Mouse (Mus musculus) MEL (cell line): ENCODE results near the gene Naa15. TPM values are rescaled to one million over a fixed set of nuclear protein-coding genes. Genes with fewer than 3 reads are reported as not detected.

Experiments
- DNase-seq: peaks from one replicate; pipeline ENCODE4 v3.0.0; 2011; ENCODE audit warnings: low read depth, low spot score
- H3K27ac ChIP-seq: 2 replicates; pipeline ENCODE4 v1.5.1; 2012; ENCODE audit warnings: low read depth, mild to moderate bottlenecking, control low read depth, low read length, moderate library complexity; ENCODE audit not compliant: control insufficient read depth
- H3K27me3 ChIP-seq, 2 experiments: fragments of 150-350 bp in 1 of 2; sonication (generic) in 1 of 2; 2 replicates each; pipeline ENCODE4 v1.6.1; 2012; ENCODE audit warnings: low read length in 2 of 2, mild to moderate bottlenecking in 2 of 2, improper control_type of control experiment in 1 of 2, moderate library complexity in 1 of 2; ENCODE audit not compliant: insufficient read depth in 2 of 2, control insufficient read depth in 1 of 2
- H3K36me3 ChIP-seq, 2 experiments: 2 replicates each; pipeline ENCODE4 v1.6.1; 2012 to 2014; ENCODE audit warnings: low read length in 2 of 2, improper control_type of control experiment in 1 of 2, inconsistent platforms in 1 of 2, mild to moderate bottlenecking in 1 of 2; ENCODE audit not compliant: insufficient read depth in 2 of 2, control insufficient read depth in 1 of 2
- H3K4me1 ChIP-seq, 2 experiments: fragments of 150-350 bp in 1 of 2; sonication (generic) in 1 of 2; 2 replicates each; pipeline ENCODE4 v1.6.1; 2012; ENCODE audit warnings: low read length in 2 of 2, improper control_type of control experiment in 1 of 2, mild to moderate bottlenecking in 1 of 2; ENCODE audit not compliant: insufficient read depth in 2 of 2, control insufficient read depth in 1 of 2
- H3K4me3 ChIP-seq, 2 experiments: fragments of 150-350 bp in 1 of 2; sonication (generic) in 1 of 2; 2 replicates each; pipeline ENCODE4 v1.5.1; 2012; ENCODE audit warnings: low read depth in 2 of 2, low read length in 2 of 2, mild to moderate bottlenecking in 2 of 2, moderate library complexity in 2 of 2, control low read depth in 1 of 2, improper control_type of control experiment in 1 of 2; ENCODE audit not compliant: control insufficient read depth in 1 of 2, insufficient read depth in 1 of 2
- H3K79me2 ChIP-seq: 2 replicates; pipeline ENCODE4 v1.6.1; 2012; ENCODE audit warnings: mild to moderate bottlenecking, low read length, moderate library complexity; ENCODE audit not compliant: control insufficient read depth, poor library complexity, insufficient read depth
- H3K9ac ChIP-seq: 2 replicates; pipeline ENCODE4 v1.6.1; 2012; ENCODE audit warnings: low read depth, mild to moderate bottlenecking, control low read depth, low read length, moderate library complexity; ENCODE audit not compliant: control insufficient read depth, poor library complexity, severe bottlenecking
- H3K9me3 ChIP-seq: fragments of 150-350 bp; sonication (generic); replicated peaks from 2 replicates; pipeline ENCODE4 v1.6.1; 2012; ENCODE audit warnings: mild to moderate bottlenecking, low read length, improper control_type of control experiment, moderate library complexity; ENCODE audit not compliant: insufficient read depth
- BHLHE40 ChIP-seq: IDR thresholded peaks from 2 replicates; pipeline ENCODE4 v1.6.1; 2012; ENCODE audit warnings: low read depth, mild to moderate bottlenecking, inconsistent platforms, low read length, improper control_type of control experiment, borderline replicate concordance
- CHD2 ChIP-seq: IDR thresholded peaks from 2 replicates; pipeline ENCODE4 v1.6.1; 2011; ENCODE audit warnings: low read length, improper control_type of control experiment
- CTCF ChIP-seq, 3 experiments: IDR thresholded peaks in 2 of 3; conservative IDR thresholded peaks in 1 of 3; 2 replicates each; pipeline ENCODE4 v1.5.1; 2011 to 2012; ENCODE audit warnings: low read length in 3 of 3, low read depth in 2 of 3, mild to moderate bottlenecking in 2 of 3, improper control_type of control experiment in 1 of 3, inconsistent platforms in 1 of 3, mixed read lengths in 1 of 3, moderate library complexity in 1 of 3; ENCODE audit not compliant: control insufficient read depth in 1 of 3, insufficient read depth in 1 of 3, poor library complexity in 1 of 3, severe bottlenecking in 1 of 3
- E2F4 ChIP-seq: IDR thresholded peaks from 2 replicates; pipeline ENCODE4 v1.6.1; 2011; ENCODE audit warnings: low read depth, low read length, improper control_type of control experiment, borderline replicate concordance
- ELF1 ChIP-seq: IDR thresholded peaks from 2 replicates; pipeline ENCODE4 v1.6.1; 2014; ENCODE audit warnings: low read depth, mild to moderate bottlenecking, inconsistent platforms, low read length, improper control_type of control experiment, moderate library complexity
- ETS1 ChIP-seq: IDR thresholded peaks from 2 replicates; pipeline ENCODE4 v1.6.1; 2012; ENCODE audit warnings: low read depth, mild to moderate bottlenecking, inconsistent platforms, low read length, improper control_type of control experiment, moderate library complexity
- KAT2A ChIP-seq: conservative IDR thresholded peaks from 2 replicates; pipeline ENCODE4 v1.6.1; 2012; ENCODE audit warnings: low read depth, low read length, improper control_type of control experiment, inconsistent platforms
- MAFK ChIP-seq: IDR thresholded peaks from 2 replicates; pipeline ENCODE4 v1.6.1; 2011; ENCODE audit warnings: low read depth, mild to moderate bottlenecking, low read length, improper control_type of control experiment, borderline replicate concordance
- MAX ChIP-seq: IDR thresholded peaks from 2 replicates; pipeline ENCODE4 v1.6.1; 2011; ENCODE audit warnings: low read length, improper control_type of control experiment
- MEF2A ChIP-seq: IDR thresholded peaks from 2 replicates; pipeline ENCODE4 v1.6.1; 2014; ENCODE audit warnings: low read depth, mild to moderate bottlenecking, inconsistent platforms, low read length, improper control_type of control experiment; ENCODE audit not compliant: poor library complexity, insufficient replicate concordance, severe bottlenecking; ENCODE audit errors: extremely low read depth
- MXI1 ChIP-seq: IDR thresholded peaks from 2 replicates; pipeline ENCODE4 v1.6.1; 2011; ENCODE audit warnings: mild to moderate bottlenecking, low read depth, low read length, improper control_type of control experiment
- MYC ChIP-seq: IDR thresholded peaks from 2 replicates; pipeline ENCODE4 v1.6.1; 2011; ENCODE audit warnings: low read depth, mild to moderate bottlenecking, low read length, improper control_type of control experiment, moderate library complexity
- NELFE ChIP-seq: IDR thresholded peaks from 2 replicates; pipeline ENCODE4 v1.6.1; 2011; ENCODE audit warnings: low read depth, low read length, improper control_type of control experiment
- NRF1 ChIP-seq: IDR thresholded peaks from 2 replicates; pipeline ENCODE4 v1.6.1; 2014; ENCODE audit warnings: low read depth, mild to moderate bottlenecking, inconsistent platforms, low read length, improper control_type of control experiment, moderate library complexity; ENCODE audit not compliant: poor library complexity, insufficient read depth, severe bottlenecking
- POLR2AphosphoS2 ChIP-seq: IDR thresholded peaks from 2 replicates; pipeline ENCODE4 v1.6.1; 2011; ENCODE audit warnings: low read length, improper control_type of control experiment
- RAD21 ChIP-seq: IDR thresholded peaks from 2 replicates; pipeline ENCODE4 v1.6.1; 2011; ENCODE audit warnings: mild to moderate bottlenecking, low read depth, low read length, improper control_type of control experiment
- RCOR1 ChIP-seq: IDR thresholded peaks from 2 replicates; pipeline ENCODE4 v1.6.1; 2012; ENCODE audit warnings: low read depth, mild to moderate bottlenecking, inconsistent platforms, low read length, improper control_type of control experiment
- SIN3A ChIP-seq: IDR thresholded peaks from 2 replicates; pipeline ENCODE4 v1.6.1; 2012; ENCODE audit warnings: low read length, improper control_type of control experiment, inconsistent platforms
- SMC3 ChIP-seq: IDR thresholded peaks from 2 replicates; pipeline ENCODE4 v1.6.1; 2011; ENCODE audit warnings: low read depth, low read length, improper control_type of control experiment
- TBP ChIP-seq: IDR thresholded peaks from 2 replicates; pipeline ENCODE4 v1.8.0; 2011; ENCODE audit warnings: low read depth, low read length, improper control_type of control experiment
- ZKSCAN1 ChIP-seq: IDR thresholded peaks from 2 replicates; pipeline ENCODE4 v1.6.1; 2012; ENCODE audit warnings: low read depth, mild to moderate bottlenecking, inconsistent platforms, low read length, improper control_type of control experiment, moderate library complexity
- ZMIZ1 ChIP-seq: IDR thresholded peaks from 2 replicates; pipeline ENCODE4 v1.6.1; 2012; ENCODE audit warnings: low read depth, mild to moderate bottlenecking, inconsistent platforms, low read length, improper control_type of control experiment, moderate library complexity
- ZNF384 ChIP-seq: IDR thresholded peaks from 2 replicates; pipeline ENCODE4 v1.6.1; 2012; ENCODE audit warnings: low read depth, mild to moderate bottlenecking, inconsistent platforms, low read length, improper control_type of control experiment
- polyA plus RNA-seq, 2 experiments: library from polyadenylated mRNA; stranded (reverse) in 1 of 2; unstranded in 1 of 2; fragments of >175 nt in 1 of 2; fragments of >200 nt in 1 of 2; gene quantifications; 2 replicates each; pipeline versions ENCODE4 v1.2.1 to v1.2.4; 2012; ENCODE audit warnings: low replicate concordance in 2 of 2, low read depth in 1 of 2; ENCODE audit not compliant: insufficient read length in 2 of 2, insufficient read depth in 1 of 2, missing spikeins in 1 of 2
- total RNA-seq: library from RNA; depleted of rRNA; stranded (reverse); fragments of 300-350 nt; gene quantifications from 2 replicates; pipeline ENCODE4 v1.2.3, GENCODE M21; 2012

Gene Naa15
- total and polyA plus RNA-seq, 3 experiments = 36.6 to 558 (median 61.6) TPM

DNA sequence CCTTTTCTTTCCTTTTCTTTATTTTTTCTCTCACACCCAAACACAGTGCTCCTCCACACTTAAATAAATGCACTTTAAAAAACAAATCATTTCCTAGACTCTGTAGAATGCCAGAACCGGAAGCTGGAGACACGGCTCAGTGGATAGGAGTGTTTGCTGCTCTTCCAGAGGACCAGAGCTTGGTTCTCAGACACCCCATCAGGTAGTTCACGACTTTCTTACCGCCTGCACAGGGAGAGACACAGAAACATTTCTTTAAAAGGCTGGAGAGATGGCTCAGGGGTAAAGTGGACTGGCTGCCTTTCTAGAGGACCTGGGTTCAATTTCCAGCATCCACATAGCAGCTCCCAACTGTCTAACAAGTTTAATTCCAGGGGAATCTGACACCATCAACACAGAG, 15.4 kb upstream of the Naa15 start:
- Histone ChIP-seq H3K9me3 (no peaks in the 10 kb centered on the region), H3K9ac (no peak overlapping the region), H3K4me1 (peaks cover 0 to 3% of the 10 kb centered on the region in 2 experiments; a peak in 1 of 4 replicates), H3K27me3 (no peaks in the 10 kb centered on the region), H3K4me3 (no peak overlapping the region), H3K36me3 (peaks cover 0 to 2% of the 10 kb centered on the region in 2 experiments; a peak in 3 of 4 replicates), H3K79me2 (no peaks in the 10 kb centered on the region), H3K27ac (no peak overlapping the region)
- DNase-seq = no peak
- no peak for TF ChIP-seq KAT2A
- TF ChIP-seq POLR2AphosphoS2 = no peak
- TF ChIP-seq CHD2 = no peak
- TF ChIP-seq ZKSCAN1 = no peak
- TF ChIP-seq MAX = no peak

DNA sequence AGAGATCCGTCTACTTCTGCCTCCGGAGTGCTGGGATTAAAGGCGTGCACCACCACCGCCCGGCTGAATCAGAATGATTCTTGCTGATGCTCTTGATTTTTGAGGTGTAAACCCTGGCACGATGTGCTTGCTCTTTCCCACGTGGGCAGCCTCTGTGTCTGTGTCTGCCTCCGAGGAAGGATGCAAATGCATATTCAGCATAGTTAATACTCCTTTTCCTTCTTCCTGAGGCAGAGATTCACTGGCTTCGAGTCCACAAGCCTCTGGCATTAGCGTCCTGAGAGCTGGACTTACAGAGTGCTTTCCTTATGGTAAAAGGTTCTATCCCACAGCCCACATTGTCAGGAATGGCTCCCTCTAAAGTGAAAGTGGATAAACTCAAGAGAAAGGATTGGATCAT, 14.3 kb upstream of the Naa15 start:
- peaks cover 2 to 3% of the 10 kb centered on the region in 2 experiments; a peak in 3 of 4 replicates for H3K36me3 ChIP-seq
- H3K27ac ChIP-seq = no peak overlapping the region
- no peaks in the 10 kb centered on the region for H3K79me2 ChIP-seq
- H3K9ac ChIP-seq = no peak overlapping the region
- H3K4me1 ChIP-seq = peaks cover 0 to 3% of the 10 kb centered on the region in 2 experiments; a peak in 1 of 4 replicates
- DNase-seq = no peak
- H3K4me3 ChIP-seq = no peak overlapping the region
- no peaks in the 10 kb centered on the region for H3K9me3 ChIP-seq
- H3K27me3 ChIP-seq = no peaks in the 10 kb centered on the region
- no peak for TF ChIP-seq ETS1
- no peak for TF ChIP-seq RAD21
- TF ChIP-seq MXI1 = no peak
- no peak for TF ChIP-seq TBP
- no peak for TF ChIP-seq SIN3A
- TF ChIP-seq ELF1 = no peak
- TF ChIP-seq MAX = no peak
- TF ChIP-seq ZNF384 = no peak
- TF ChIP-seq BHLHE40 = no peak
- no peak for TF ChIP-seq ZMIZ1
- no peak for TF ChIP-seq MYC
- TF ChIP-seq MEF2A = no peak
- no peak for TF ChIP-seq NELFE
- no peak for TF ChIP-seq MAFK
- TF ChIP-seq CTCF (IDR thresholded peaks at IDR 0.05 in 2 of 3, conservative IDR thresholded peaks at IDR 0.05 in 1 of 3; ENCODE audit: control insufficient read depth in 1 of 3, insufficient read depth in 1 of 3, low read depth in 2 of 3, low read length in 3 of 3, poor library complexity in 1 of 3, severe bottlenecking in 1 of 3) = no peak
- TF ChIP-seq SMC3 = no peak
- no peak for TF ChIP-seq E2F4
- TF ChIP-seq NRF1 = no peak
- no peak for TF ChIP-seq CHD2
- TF ChIP-seq RCOR1 = no peak
